Mouse (Mus musculus): Measurements from ENCODE around the gene Ap1g2. TPM values are rescaled to one million over a fixed set of nuclear protein-coding genes. Genes with fewer than 3 reads are reported as not detected.

The Ap1g2 gene
- total RNA-seq, 4 experiments from 2014 or later: 2.2 to 3.9 (median 3.6) TPM

GRCm38 (mm10) chr14:55059931-55060330 lies 46.5 kb downstream of the Ap1g2 start:
- no peak for DNase-seq (ENCODE audit: low spot score in 2 of 2)

GRCm38 (mm10) chr14:55059009-55059408 lies 47.4 kb downstream of the Ap1g2 start:
- DNase-seq (ENCODE audit: low spot score in 2 of 2): no peak

GRCm38 (mm10) chr14:55055167-55055834 lies 51.1 kb downstream of the Ap1g2 start:
- DNase-seq (ENCODE audit: low spot score in 2 of 2): no peak

- no peak for DNase-seq (ENCODE audit: low spot score in 2 of 2)
These were observed 52.1 kb downstream of the Ap1g2 start for GRCm38 (mm10) chr14:55054191-55054749.

GRCm38 (mm10) chr14:55053708-55054190 lies 52.6 kb downstream of the Ap1g2 start:
- no peak for DNase-seq (ENCODE audit: low spot score in 2 of 2)

- DNase-seq (ENCODE audit: low spot score in 2 of 2): no peak
These were observed 53.3 kb downstream of the Ap1g2 start for GRCm38 (mm10) chr14:55053050-55053449.

GRCm38 (mm10) chr14:55052496-55052895 lies 53.9 kb downstream of the Ap1g2 start:
- no peak for DNase-seq (ENCODE audit: low spot score in 2 of 2)

Other genes starting within 250 kb of the Ap1g2 start
- 1 to 10 TPM; 3.3 to 7.6 (median 5.2) TPM for gene Homez, start 235.6 kb downstream of the Ap1g2 start, total RNA-seq (2022)
- gene Ppp1r3e, start 229.0 kb downstream of the Ap1g2 start, total RNA-seq (2022): 1 to 10 TPM; 3.6 to 5.3 (median 4.0) TPM
- 10 to 100 TPM; 23.8 to 31.4 (median 26.8) TPM for gene Bcl2l2, start 223.2 kb downstream of the Ap1g2 start, total RNA-seq (2022)
- 1 to 10 TPM in 3 of 4 experiments, under 1 TPM in 1; 0.83 to 7.4 (median 3.1) TPM for gene Gm20521, start 223.2 kb downstream of the Ap1g2 start, total RNA-seq (2022)
- 10 to 100 TPM; 44.2 to 55.9 (median 50.0) TPM for gene Pabpn1, start 214.1 kb downstream of the Ap1g2 start, total RNA-seq (2022)
- gene Slc22a17, start 193.5 kb downstream of the Ap1g2 start, total RNA-seq (2022): 1 to 10 TPM in 3 of 4 experiments, under 1 TPM in 1; 0.68 to 1.4 (median 1.2) TPM
- gene Efs, start 180.5 kb downstream of the Ap1g2 start, total RNA-seq (2022): 1 to 10 TPM in 1 of 4 experiments, under 1 TPM in 3; 0.48 to 1.1 (median 0.86) TPM
- not detected for gene Il25, start 173.9 kb downstream of the Ap1g2 start, total RNA-seq (2022)
- gene Cmtm5, start 170.3 kb downstream of the Ap1g2 start, total RNA-seq (2022): not detected
- gene Myh6, start 139.7 kb downstream of the Ap1g2 start, total RNA-seq (2022): 100 to 1,000 TPM; 106 to 159 (median 128) TPM
- gene Gm17428, start 129.7 kb downstream of the Ap1g2 start, total RNA-seq (2022): not detected
- 100 to 1,000 TPM; 508 to 760 (median 618) TPM for gene Myh7, start 112.0 kb downstream of the Ap1g2 start, total RNA-seq (2022)
- 10 to 100 TPM; 18.5 to 19.7 (median 19.1) TPM for gene Ngdn, start 91.1 kb downstream of the Ap1g2 start, total RNA-seq (2022)
- gene Zfhx2, start 14.3 kb downstream of the Ap1g2 start, total RNA-seq (2022): 1 to 10 TPM; 4.9 to 6.2 (median 5.6) TPM
- gene Thtpa, start 11.8 kb downstream of the Ap1g2 start, total RNA-seq (2022): 10 to 100 TPM; 13.4 to 15.6 (median 14.9) TPM
- gene Jph4, start 10.3 kb upstream of the Ap1g2 start, total RNA-seq (2022): under 1 TPM in 2 of 4 experiments, not detected in 2; 0.08 to 0.19 TPM
- gene Dhrs2, start 115.4 kb upstream of the Ap1g2 start, total RNA-seq (2022): not detected

Measured in gastrocnemius, adult 8-10 months (tissue).